Mouse (Mus musculus): ENCODE measurements around the gene Hist1h1a. TPM values are rescaled to one million over a fixed set of nuclear protein-coding genes. Genes with fewer than 3 reads are reported as not detected.
"Not testable (repeated sequence)": the region's sequence is repeated elsewhere in the genome, so short reads cannot be mapped to it uniquely, and the experiment has no call there.

Hist1h1a gene
- polyA plus RNA-seq, 1 experiment from 2014 or later = 2.1 TPM

GRCm38 (mm10) chr13:23742007-23742406 is 21.5 kb upstream of the Hist1h1a start:
- no peak overlapping the region for H3K9ac ChIP-seq (ENCODE audit: low read length)
- H3K9me3 ChIP-seq (ENCODE audit: control insufficient read depth, low read length) = no peaks in the 10 kb centered on the region
- 0 out of 2 replicates have a peak overlapping the region, but pooled peaks have one; percentile 6 for H3K27ac ChIP-seq (ENCODE audit: low read length)
- no peak for ATAC-seq (ENCODE audit: low read depth)
- H3K4me3 ChIP-seq (ENCODE audit: low read length) = no peak overlapping the region
- no peaks in the 10 kb centered on the region for H3K27me3 ChIP-seq (ENCODE audit: control insufficient read depth, insufficient read depth, low read depth, low read length)
- no peaks in the 10 kb centered on the region for H3K36me3 ChIP-seq (ENCODE audit: control insufficient read depth, insufficient read depth, low read length)
- H3K4me2 ChIP-seq (ENCODE audit: low read depth, low read length) = no peak overlapping the region
- peaks cover 15% of the 10 kb centered on the region for H3K4me1 ChIP-seq (replicated peaks; ENCODE audit: control insufficient read depth, insufficient read depth, low read length)

DNA sequence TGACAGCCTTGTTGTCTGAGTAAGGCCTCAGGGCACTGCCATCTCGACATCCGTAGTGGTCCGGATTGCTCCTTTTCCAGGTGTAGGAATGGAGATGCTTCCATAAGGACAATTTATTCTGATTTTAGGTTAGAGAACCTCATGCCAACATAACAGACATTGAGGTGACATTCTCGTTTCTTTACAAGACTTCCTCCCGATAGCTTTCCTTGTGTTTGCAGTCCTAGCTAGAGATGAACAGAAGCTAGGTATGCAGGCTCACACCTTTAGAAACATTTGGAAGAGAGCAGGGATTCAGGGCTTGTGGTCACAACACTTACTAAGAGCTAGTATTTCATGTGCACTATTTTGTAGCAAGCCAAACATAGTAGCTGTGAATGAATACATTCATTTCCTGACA is 20.3 kb upstream of the Hist1h1a start:
- H3K4me2 ChIP-seq (ENCODE audit: low read depth, low read length) = no peak overlapping the region
- H3K9me3 ChIP-seq (ENCODE audit: control insufficient read depth, low read length) = no peaks in the 10 kb centered on the region
- WGBS = 73% methylated on average over 5 of the region's 5 CpGs
- H3K4me3 ChIP-seq (ENCODE audit: low read length) = no peak overlapping the region
- H3K36me3 ChIP-seq (ENCODE audit: control insufficient read depth, insufficient read depth, low read length) = no peaks in the 10 kb centered on the region
- H3K4me1 ChIP-seq (replicated peaks; ENCODE audit: control insufficient read depth, insufficient read depth, low read length) = peaks cover 16% of the 10 kb centered on the region
- no peak for ATAC-seq (ENCODE audit: low read depth)
- H3K9ac ChIP-seq (ENCODE audit: low read length) = no peak overlapping the region
- no peaks in the 10 kb centered on the region for H3K27me3 ChIP-seq (ENCODE audit: control insufficient read depth, insufficient read depth, low read depth, low read length)
- no peak overlapping the region for H3K27ac ChIP-seq (ENCODE audit: low read length)

DNA sequence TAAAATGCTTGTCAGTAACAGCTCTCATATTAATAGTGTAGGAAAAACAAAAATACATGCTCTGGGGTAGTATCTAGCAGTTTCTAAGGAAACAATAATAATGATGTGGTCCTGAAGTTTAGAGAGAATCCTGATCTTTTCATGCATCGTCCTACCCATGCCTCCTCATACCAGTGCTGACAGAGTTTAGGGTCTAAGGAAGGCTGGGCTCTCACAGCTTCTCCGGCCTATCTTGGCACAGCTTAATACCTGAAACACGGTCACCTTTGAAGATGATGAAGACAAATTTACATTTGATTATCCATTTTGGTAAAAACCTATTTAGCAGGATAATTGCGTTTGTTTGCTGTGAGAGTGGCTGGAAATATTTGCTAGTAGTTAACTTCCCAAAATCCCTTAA is 19.5 kb upstream of the Hist1h1a start:
- 15% methylated on average over 4 of the region's 4 CpGs for WGBS
- Histone ChIP-seq H3K27me3 (ENCODE audit: control insufficient read depth, insufficient read depth, low read depth, low read length) (no peaks in the 10 kb centered on the region), H3K4me3 (ENCODE audit: low read length) (peak overlapping the region; percentile 52), H3K27ac (ENCODE audit: low read length) (peak overlapping the region; percentile 82), H3K4me2 (ENCODE audit: low read depth, low read length) (peak overlapping the region; percentile 63), H3K4me1 (replicated peaks; ENCODE audit: control insufficient read depth, insufficient read depth, low read length) (peaks cover 19% of the 10 kb centered on the region), H3K9me3 (ENCODE audit: control insufficient read depth, low read length) (no peaks in the 10 kb centered on the region), H3K36me3 (ENCODE audit: control insufficient read depth, insufficient read depth, low read length) (no peaks in the 10 kb centered on the region), H3K9ac (ENCODE audit: low read length) (peak overlapping the region; percentile 72)
- ATAC-seq (ENCODE audit: low read depth) = no peak

- Histone ChIP-seq H3K9ac (ENCODE audit: low read length) (peak overlapping the region; percentile 72), H3K36me3 (ENCODE audit: control insufficient read depth, insufficient read depth, low read length) (no peaks in the 10 kb centered on the region), H3K4me3 (ENCODE audit: low read length) (peak overlapping the region; percentile 52), H3K4me1 (replicated peaks; ENCODE audit: control insufficient read depth, insufficient read depth, low read length) (peaks cover 19% of the 10 kb centered on the region), H3K9me3 (ENCODE audit: control insufficient read depth, low read length) (no peaks in the 10 kb centered on the region), H3K27me3 (ENCODE audit: control insufficient read depth, insufficient read depth, low read depth, low read length) (no peaks in the 10 kb centered on the region), H3K27ac (ENCODE audit: low read length) (peak overlapping the region; percentile 82), H3K4me2 (ENCODE audit: low read depth, low read length) (peak overlapping the region; percentile 63)
- WGBS = 1% methylated on average over 13 of the region's 36 CpGs
- no peak for ATAC-seq (ENCODE audit: low read depth)
These were observed 18.8 kb upstream of the Hist1h1a start for GRCm38 (mm10) chr13:23744421-23745380.

DNA sequence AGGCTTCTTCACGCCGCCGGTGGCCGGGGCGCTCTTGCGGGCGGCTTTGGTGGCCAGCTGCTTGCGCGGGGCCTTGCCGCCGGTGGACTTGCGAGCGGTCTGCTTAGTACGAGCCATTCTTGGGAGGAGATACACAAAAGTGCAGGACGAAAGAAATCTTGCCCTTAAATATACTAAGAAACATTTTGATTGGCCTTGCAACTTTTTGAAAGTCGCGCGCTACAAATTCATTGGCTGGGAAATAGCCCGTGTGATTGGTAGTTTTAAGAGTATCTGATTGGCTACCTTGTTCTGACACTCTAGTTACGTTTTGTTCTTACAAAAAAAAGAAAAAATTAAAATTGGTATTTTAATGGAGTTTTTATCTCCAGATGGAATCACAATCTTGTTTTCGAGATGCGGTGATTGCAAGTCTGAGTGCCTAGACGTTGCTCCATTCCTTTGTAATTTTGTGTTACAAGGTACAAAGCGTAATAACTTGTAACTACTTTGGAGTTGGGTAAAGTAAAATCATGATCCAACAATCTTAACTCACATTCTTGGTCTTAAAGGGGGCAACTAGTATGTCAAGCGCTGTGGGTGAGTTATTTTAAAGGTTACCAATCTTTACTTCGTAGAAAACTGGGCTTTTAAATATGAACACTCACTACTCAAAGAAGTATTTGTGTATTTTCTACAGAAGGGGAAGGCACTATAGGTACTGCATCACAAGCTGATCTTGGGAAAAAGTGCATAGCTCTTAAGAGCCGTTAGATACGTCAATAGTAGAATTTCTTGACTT is 17.9 kb upstream of the Hist1h1a start, which contains the start of gene Hist1h3c:
TSS of gene Hist1h3c (minus strand) at position 222 of the 781 bp plus-strand sequence.
- under 1% methylated on average over 23 of the region's 28 CpGs for WGBS
- H3K9me3 ChIP-seq (ENCODE audit: control insufficient read depth, low read length) = no peaks in the 10 kb centered on the region
- ATAC-seq (ENCODE audit: low read depth) = peak; percentile 69
- peak within 1 kb of the TSS; percentile 63 for H3K4me2 ChIP-seq (ENCODE audit: low read depth, low read length)
- H3K9ac ChIP-seq (ENCODE audit: low read length) = peak within 1 kb of the TSS; percentile 75
- peak within 1 kb of the TSS; percentile 52 for H3K4me3 ChIP-seq (ENCODE audit: low read length)
- H3K4me1 ChIP-seq (replicated peaks; ENCODE audit: control insufficient read depth, insufficient read depth, low read length) = peaks cover 15% of the 10 kb centered on the region
- peak within 1 kb of the TSS; percentile 99 for H3K27ac ChIP-seq (ENCODE audit: low read length)
- no peaks in the 10 kb centered on the region for H3K27me3 ChIP-seq (ENCODE audit: control insufficient read depth, insufficient read depth, low read depth, low read length)
- no peaks in the 10 kb centered on the region for H3K36me3 ChIP-seq (ENCODE audit: control insufficient read depth, insufficient read depth, low read length)

DNA sequence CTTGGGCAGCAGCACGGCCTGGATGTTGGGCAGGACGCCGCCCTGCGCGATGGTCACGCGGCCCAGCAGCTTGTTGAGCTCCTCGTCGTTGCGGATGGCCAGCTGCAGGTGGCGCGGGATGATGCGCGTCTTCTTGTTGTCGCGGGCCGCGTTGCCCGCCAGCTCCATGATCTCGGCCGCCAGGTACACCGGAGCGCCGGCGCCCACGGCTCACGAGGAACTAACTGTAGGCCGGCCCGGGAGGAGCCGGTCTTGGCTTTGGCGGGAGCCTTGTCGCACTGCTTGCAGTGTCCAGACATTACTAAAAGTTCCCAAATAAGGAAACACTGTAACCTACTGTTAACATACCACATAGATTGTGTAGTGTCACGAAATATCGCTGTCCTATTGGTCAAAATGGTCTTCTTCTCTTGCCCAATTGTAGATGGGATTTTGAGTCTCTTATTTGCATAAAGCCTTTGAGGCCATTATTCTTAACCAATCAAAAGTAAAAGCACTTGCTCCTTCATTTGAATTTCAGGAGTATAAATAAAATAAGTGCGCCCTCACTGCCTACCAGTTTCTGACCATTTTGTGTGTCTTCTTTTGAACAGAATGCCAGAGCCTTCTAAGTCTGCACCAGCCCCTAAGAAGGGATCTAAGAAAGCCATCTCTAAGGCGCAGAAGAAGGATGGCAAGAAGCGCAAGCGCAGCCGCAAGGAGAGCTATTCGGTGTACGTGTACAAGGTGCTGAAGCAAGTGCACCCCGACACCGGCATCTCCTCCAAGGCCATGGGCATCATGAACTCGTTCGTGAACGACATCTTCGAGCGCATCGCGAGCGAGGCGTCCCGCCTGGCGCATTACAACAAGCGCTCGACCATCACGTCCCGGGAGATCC is 17.0 kb upstream of the Hist1h1a start, which contains the start of gene Hist1h2bb:
TSS of gene Hist1h2bb (plus strand) at position 534 of the 880 bp plus-strand sequence.
- Histone ChIP-seq H3K4me3 (ENCODE audit: low read length) (peak within 1 kb of the TSS; percentile 52), H3K9ac (ENCODE audit: low read length) (peak within 1 kb of the TSS; percentile 75), H3K27ac (ENCODE audit: low read length) (peak within 1 kb of the TSS; percentile 99), H3K4me2 (ENCODE audit: low read depth, low read length) (peak within 1 kb of the TSS; percentile 63), H3K4me1 (replicated peaks; ENCODE audit: control insufficient read depth, insufficient read depth, low read length) (peaks cover 15% of the 10 kb centered on the region)
- not testable (repeated sequence) for H3K27me3 ChIP-seq (ENCODE audit: control insufficient read depth, insufficient read depth, low read depth, low read length); H3K36me3 ChIP-seq (ENCODE audit: control insufficient read depth, insufficient read depth, low read length); H3K9me3 ChIP-seq (ENCODE audit: control insufficient read depth, low read length)
- peak; percentile 92 for ATAC-seq (ENCODE audit: low read depth)
- under 1% methylated on average over 38 of the region's 58 CpGs for WGBS

DNA sequence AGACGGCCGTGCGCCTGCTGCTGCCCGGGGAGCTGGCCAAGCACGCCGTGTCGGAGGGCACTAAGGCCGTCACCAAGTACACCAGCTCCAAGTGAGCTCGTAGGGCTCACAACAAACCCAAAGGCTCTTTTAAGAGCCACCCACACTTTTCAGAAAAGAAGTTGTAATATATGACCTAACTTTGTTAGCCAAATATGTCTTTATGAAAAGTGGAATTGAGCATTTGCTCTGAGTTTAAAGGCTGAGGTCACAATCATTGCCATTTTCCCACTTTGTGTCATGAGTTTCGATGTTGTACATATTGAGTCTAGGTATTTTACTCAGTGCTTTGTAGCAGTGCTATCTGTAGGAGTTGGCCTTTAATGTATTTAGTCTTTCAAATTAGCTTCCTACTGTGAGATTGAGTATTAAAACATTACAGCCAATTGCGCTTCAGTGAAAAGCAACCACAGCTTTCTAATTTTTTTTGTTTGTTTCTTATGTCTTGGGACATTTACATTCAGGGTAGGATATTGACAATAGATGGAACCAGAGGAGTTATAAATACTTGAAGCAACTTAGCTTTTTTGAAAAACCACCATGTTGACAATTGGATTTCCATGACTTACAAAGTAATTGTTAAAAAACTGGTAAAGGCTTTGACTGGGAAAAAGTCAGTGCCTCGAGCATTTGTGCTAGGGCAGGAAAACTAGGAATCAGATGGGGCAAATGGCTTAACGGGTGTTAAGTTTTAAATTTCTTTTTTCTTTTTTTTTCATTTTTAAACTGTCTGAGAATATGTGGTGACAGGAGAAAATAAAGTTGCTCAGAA is 16.2 kb upstream of the Hist1h1a start:
- WGBS = 3% methylated on average over 10 of the region's 13 CpGs
- peaks cover 13% of the 10 kb centered on the region for H3K4me1 ChIP-seq (replicated peaks; ENCODE audit: control insufficient read depth, insufficient read depth, low read length)
- peak overlapping the region; percentile 67 for H3K9ac ChIP-seq (ENCODE audit: low read length)
- peak overlapping the region; percentile 52 for H3K4me2 ChIP-seq (ENCODE audit: low read depth, low read length)
- no peaks in the 10 kb centered on the region for H3K9me3 ChIP-seq (ENCODE audit: control insufficient read depth, low read length)
- ATAC-seq (ENCODE audit: low read depth) = peak; percentile 4; the same call in 1 of the 2 replicates
- H3K36me3 ChIP-seq (ENCODE audit: control insufficient read depth, insufficient read depth, low read length) = no peaks in the 10 kb centered on the region
- peak overlapping the region; percentile 99 for H3K27ac ChIP-seq (ENCODE audit: low read length)
- H3K4me3 ChIP-seq (ENCODE audit: low read length) = peak overlapping the region; percentile 52
- H3K27me3 ChIP-seq (ENCODE audit: control insufficient read depth, insufficient read depth, low read depth, low read length) = no peaks in the 10 kb centered on the region

GRCm38 (mm10) chr13:23747892-23748288 is 15.6 kb upstream of the Hist1h1a start:
- peak overlapping the region; percentile 55 for H3K9ac ChIP-seq (ENCODE audit: low read length)
- H3K4me2 ChIP-seq (ENCODE audit: low read depth, low read length) = peak overlapping the region; percentile 52
- H3K27ac ChIP-seq (ENCODE audit: low read length) = peak overlapping the region; percentile 99
- no peak for ATAC-seq (ENCODE audit: low read depth)
- H3K36me3 ChIP-seq (ENCODE audit: control insufficient read depth, insufficient read depth, low read length) = no peaks in the 10 kb centered on the region
- H3K4me3 ChIP-seq (ENCODE audit: low read length) = no peak overlapping the region; the same call in 1 of the 2 replicates
- no peaks in the 10 kb centered on the region for H3K9me3 ChIP-seq (ENCODE audit: control insufficient read depth, low read length)
- 3% methylated on average over 4 of the region's 4 CpGs for WGBS
- H3K4me1 ChIP-seq (replicated peaks; ENCODE audit: control insufficient read depth, insufficient read depth, low read length) = peaks cover 14% of the 10 kb centered on the region
- H3K27me3 ChIP-seq (ENCODE audit: control insufficient read depth, insufficient read depth, low read depth, low read length) = no peaks in the 10 kb centered on the region
